Mouse (Mus musculus): Measurements from ENCODE around the gene Parp9. TPM values are rescaled to one million over a fixed set of nuclear protein-coding genes. Genes with fewer than 3 reads are reported as not detected.

Parp9 gene
- polyA plus RNA-seq, 1 experiment from 2014 or later, result 4.2 TPM

DNA sequence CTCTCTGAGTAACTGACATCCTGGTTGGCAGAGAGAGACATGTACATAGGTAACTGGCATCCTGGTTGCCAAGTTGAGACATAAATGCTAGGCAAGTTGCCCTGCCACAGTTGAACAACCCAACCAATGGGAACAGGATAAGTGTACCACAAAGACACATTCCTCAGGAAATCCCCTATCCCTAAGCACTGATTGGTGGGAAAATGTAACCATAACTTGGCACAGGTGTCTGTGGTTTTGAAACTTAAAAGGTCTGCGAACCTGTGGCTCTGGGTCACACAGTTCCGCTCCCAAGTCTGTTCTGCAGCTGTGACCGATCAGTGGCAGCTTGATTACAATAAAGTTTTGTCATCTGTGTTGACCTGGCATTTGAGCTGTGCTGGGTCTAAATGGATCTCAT lies 32.9 kb upstream of the Parp9 start:
- H3K36me3 ChIP-seq (ENCODE audit: control insufficient read depth, insufficient read depth, low read length), result no peaks in the 10 kb centered on the region
- H3K9me3 ChIP-seq (ENCODE audit: control insufficient read depth, low read length), result no peaks in the 10 kb centered on the region
- H3K4me2 ChIP-seq (ENCODE audit: low read depth, low read length, severe bottlenecking), result no peak overlapping the region
- no peak overlapping the region for H3K27ac ChIP-seq (ENCODE audit: low read depth, low read length)
- no peaks in the 10 kb centered on the region for H3K27me3 ChIP-seq (ENCODE audit: control insufficient read depth, insufficient read depth, low read length)
- no peak for DNase-seq (ENCODE audit: low spot score)
- no peak overlapping the region for H3K4me3 ChIP-seq (ENCODE audit: low read depth, low read length)
- H3K4me1 ChIP-seq (replicated peaks; ENCODE audit: control insufficient read depth, insufficient read depth, low read length), result no peaks in the 10 kb centered on the region
- no peak overlapping the region for H3K9ac ChIP-seq (ENCODE audit: low read length)
- WGBS, result 91% methylated on average over 3 of the region's 3 CpGs
- ATAC-seq (replicated peaks; ENCODE audit: low FRiP score), result no peak

DNA sequence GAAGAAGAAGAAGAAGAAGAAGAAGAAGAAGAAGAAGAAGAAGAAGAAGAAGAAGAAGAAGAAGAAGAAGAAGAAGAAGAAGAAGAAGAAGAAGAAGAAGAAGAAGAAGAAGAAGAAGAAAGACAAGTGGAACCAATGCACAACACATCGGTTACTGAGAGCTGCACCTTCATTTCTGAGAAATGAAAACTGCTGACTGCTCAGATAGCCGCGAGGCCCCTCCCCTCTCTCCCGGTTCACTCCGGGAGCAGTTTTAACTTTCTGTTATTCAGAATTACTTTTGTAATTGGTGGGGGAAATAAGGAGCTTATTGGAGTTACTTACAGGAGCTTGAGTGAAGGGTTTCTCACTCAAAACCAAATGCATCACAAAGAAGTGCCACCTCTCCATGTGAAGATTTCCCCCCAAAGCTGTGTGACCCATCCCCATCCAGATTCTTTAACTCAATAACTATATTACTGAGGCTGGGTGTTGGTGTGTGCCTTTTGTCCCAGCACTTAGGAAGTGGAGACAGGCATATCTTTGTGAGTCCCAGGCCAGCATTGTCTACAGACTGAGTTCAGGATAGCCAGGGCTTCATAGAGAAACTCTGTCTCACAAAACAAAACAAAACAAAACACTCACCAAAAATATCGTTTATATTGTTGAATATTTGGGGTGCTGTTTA lies 32.3 kb upstream of the Parp9 start:
- Histone ChIP-seq H3K27me3 (ENCODE audit: control insufficient read depth, insufficient read depth, low read length) (no peaks in the 10 kb centered on the region), H3K4me1 (replicated peaks; ENCODE audit: control insufficient read depth, insufficient read depth, low read length) (no peaks in the 10 kb centered on the region), H3K9me3 (ENCODE audit: control insufficient read depth, low read length) (no peaks in the 10 kb centered on the region), H3K4me3 (ENCODE audit: low read depth, low read length) (no peak overlapping the region), H3K4me2 (ENCODE audit: low read depth, low read length, severe bottlenecking) (no peak overlapping the region), H3K9ac (ENCODE audit: low read length) (no peak overlapping the region), H3K27ac (ENCODE audit: low read depth, low read length) (no peak overlapping the region), H3K36me3 (ENCODE audit: control insufficient read depth, insufficient read depth, low read length) (no peaks in the 10 kb centered on the region)
- 90% methylated on average over 6 of the region's 6 CpGs for WGBS
- DNase-seq (ENCODE audit: low spot score) (no peak), ATAC-seq (replicated peaks; ENCODE audit: low FRiP score) (no peak)

DNA sequence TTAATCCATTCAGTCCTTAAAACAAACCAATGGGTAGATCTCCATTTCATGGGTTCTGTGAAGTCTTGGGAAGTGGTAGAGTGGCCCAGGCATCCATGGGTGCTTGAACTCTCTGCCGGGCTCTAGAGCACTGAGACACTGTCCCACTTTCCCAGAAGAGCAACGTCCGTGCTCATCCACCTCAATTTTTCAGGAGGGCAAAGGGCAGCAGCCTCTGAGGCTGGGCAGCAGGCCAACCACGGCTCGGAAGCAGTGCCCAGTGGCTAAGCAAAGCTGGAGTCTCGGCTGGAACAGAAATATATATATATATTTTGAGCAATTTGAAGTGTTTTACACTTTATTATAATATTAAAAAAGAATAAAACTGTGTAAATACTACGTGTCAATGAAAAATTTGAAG lies 31.4 kb upstream of the Parp9 start:
- H3K9ac ChIP-seq (ENCODE audit: low read length), result no peak overlapping the region
- no peaks in the 10 kb centered on the region for H3K9me3 ChIP-seq (ENCODE audit: control insufficient read depth, low read length)
- WGBS, result 82% methylated on average over 7 of the region's 7 CpGs

DNA sequence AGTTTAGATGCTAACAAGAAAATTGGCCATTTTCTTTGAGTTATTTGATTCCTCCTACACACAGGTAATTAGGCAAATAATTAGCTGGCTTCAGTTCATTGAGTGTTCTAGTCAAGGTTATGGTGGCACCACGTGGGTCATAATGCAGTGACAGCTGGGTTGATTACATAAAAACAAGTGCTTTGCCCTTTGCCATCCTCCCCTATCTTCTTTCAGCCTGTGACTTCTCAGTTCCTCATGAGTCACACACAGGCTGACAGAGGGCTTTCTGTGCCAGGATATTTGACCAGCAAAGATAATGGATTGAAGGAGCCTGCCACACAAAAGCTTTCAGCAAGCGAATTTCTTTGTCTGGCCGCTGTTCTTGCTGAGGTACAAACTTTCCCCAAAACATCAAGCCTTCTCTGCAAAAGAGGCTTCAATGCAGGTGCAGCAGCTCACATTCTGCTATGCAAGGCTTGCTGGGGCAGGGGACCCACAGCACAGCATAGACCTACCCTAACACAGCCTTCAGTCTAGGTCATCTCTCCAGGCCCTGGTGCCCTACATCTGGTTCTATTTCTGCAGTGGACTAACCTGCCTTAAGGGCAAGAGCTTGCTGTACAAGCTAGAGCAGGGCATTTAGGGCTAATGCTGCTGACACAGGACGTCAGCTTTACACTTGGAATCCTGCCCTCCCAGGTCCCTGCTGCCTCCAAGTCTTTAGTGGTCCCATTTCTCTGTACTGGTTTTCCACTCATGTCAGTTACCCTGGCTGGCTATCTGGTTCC lies 30.7 kb upstream of the Parp9 start:
- WGBS, result 51% methylated on average over 4 of the region's 4 CpGs
- H3K4me3 ChIP-seq (ENCODE audit: low read depth, low read length), result no peak overlapping the region
- no peak overlapping the region for H3K27ac ChIP-seq (ENCODE audit: low read depth, low read length)
- H3K4me2 ChIP-seq (ENCODE audit: low read depth, low read length, severe bottlenecking), result no peak overlapping the region
- ATAC-seq (replicated peaks; ENCODE audit: low FRiP score), result no peak
- no peaks in the 10 kb centered on the region for H3K36me3 ChIP-seq (ENCODE audit: control insufficient read depth, insufficient read depth, low read length)
- no peaks in the 10 kb centered on the region for H3K4me1 ChIP-seq (replicated peaks; ENCODE audit: control insufficient read depth, insufficient read depth, low read length)
- H3K9me3 ChIP-seq (ENCODE audit: control insufficient read depth, low read length), result no peaks in the 10 kb centered on the region
- no peak for DNase-seq (ENCODE audit: low spot score)
- H3K27me3 ChIP-seq (ENCODE audit: control insufficient read depth, insufficient read depth, low read length), result no peaks in the 10 kb centered on the region
- H3K9ac ChIP-seq (ENCODE audit: low read length), result no peak overlapping the region

More for the DNA sequence above, 31.4 kb upstream of the Parp9 start:
- Histone ChIP-seq H3K27me3 (ENCODE audit: control insufficient read depth, insufficient read depth, low read length) (no peaks in the 10 kb centered on the region), H3K4me1 (replicated peaks; ENCODE audit: control insufficient read depth, insufficient read depth, low read length) (no peaks in the 10 kb centered on the region), H3K36me3 (ENCODE audit: control insufficient read depth, insufficient read depth, low read length) (no peaks in the 10 kb centered on the region), H3K27ac (ENCODE audit: low read depth, low read length) (no peak overlapping the region), H3K4me3 (ENCODE audit: low read depth, low read length) (no peak overlapping the region), H3K4me2 (ENCODE audit: low read depth, low read length, severe bottlenecking) (no peak overlapping the region)
- no peak for DNase-seq (ENCODE audit: low spot score)
- no peak for ATAC-seq (replicated peaks; ENCODE audit: low FRiP score)

DNA sequence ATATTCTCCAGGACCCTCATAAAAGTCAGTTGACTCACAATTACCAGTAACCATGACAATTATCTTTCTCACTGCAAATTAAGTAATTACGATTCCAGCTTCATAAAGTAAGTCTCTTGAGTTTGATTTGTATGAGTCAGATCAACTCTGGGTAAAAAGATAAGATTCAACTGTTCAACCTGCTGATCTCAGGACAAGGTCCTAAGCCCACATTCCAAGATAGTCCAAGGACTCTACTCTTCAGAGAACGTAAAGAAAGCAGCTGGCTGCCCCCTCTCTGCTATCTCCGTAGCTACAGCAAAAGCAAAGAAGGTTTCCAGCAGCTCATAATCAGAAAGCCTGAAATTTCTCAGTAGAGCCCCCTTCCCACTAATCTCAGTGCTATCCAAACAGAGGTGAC lies 26.8 kb upstream of the Parp9 start:
- Histone ChIP-seq H3K27ac (ENCODE audit: low read depth, low read length) (no peak overlapping the region), H3K36me3 (ENCODE audit: control insufficient read depth, insufficient read depth, low read length) (no peaks in the 10 kb centered on the region), H3K4me2 (ENCODE audit: low read depth, low read length, severe bottlenecking) (no peak overlapping the region), H3K9me3 (ENCODE audit: control insufficient read depth, low read length) (no peaks in the 10 kb centered on the region), H3K4me1 (replicated peaks; ENCODE audit: control insufficient read depth, insufficient read depth, low read length) (no peaks in the 10 kb centered on the region), H3K4me3 (ENCODE audit: low read depth, low read length) (no peak overlapping the region), H3K27me3 (ENCODE audit: control insufficient read depth, insufficient read depth, low read length) (no peaks in the 10 kb centered on the region), H3K9ac (ENCODE audit: low read length) (no peak overlapping the region)
- 77% methylated on average over 3 of the region's 3 CpGs for WGBS
- DNase-seq (ENCODE audit: low spot score) (no peak), ATAC-seq (replicated peaks; ENCODE audit: low FRiP score) (no peak)

DNA sequence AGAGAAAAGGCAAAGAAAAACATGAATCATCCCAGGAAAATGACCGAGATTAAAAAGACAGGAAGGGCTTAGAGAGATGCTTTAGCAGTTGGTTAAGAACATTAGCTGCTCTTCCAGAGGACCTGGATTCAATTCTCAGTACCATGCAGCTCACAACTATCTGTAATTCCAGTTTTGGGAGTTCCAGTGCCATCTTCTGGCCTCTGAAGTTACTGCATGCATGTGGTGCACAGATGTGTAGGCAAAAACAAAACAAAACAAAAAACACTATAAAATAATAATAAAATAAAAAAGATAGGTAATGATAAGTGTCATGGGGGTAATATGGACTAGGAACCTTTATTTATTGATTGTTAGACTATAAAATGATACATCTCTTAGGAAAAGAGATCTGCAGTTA lies 24.7 kb upstream of the Parp9 start:
- no peak for DNase-seq (ENCODE audit: low spot score)
- Histone ChIP-seq H3K4me1 (replicated peaks; ENCODE audit: control insufficient read depth, insufficient read depth, low read length) (no peaks in the 10 kb centered on the region), H3K4me3 (ENCODE audit: low read depth, low read length) (no peak overlapping the region), H3K27ac (ENCODE audit: low read depth, low read length) (no peak overlapping the region), H3K36me3 (ENCODE audit: control insufficient read depth, insufficient read depth, low read length) (no peaks in the 10 kb centered on the region), H3K9me3 (ENCODE audit: control insufficient read depth, low read length) (no peaks in the 10 kb centered on the region), H3K9ac (ENCODE audit: low read length) (no peak overlapping the region), H3K27me3 (ENCODE audit: control insufficient read depth, insufficient read depth, low read length) (no peaks in the 10 kb centered on the region), H3K4me2 (ENCODE audit: low read depth, low read length, severe bottlenecking) (no peak overlapping the region)
- 70% methylated on average over 1 of the region's 1 CpGs for WGBS
- ATAC-seq (replicated peaks; ENCODE audit: low FRiP score), result no peak

DNA sequence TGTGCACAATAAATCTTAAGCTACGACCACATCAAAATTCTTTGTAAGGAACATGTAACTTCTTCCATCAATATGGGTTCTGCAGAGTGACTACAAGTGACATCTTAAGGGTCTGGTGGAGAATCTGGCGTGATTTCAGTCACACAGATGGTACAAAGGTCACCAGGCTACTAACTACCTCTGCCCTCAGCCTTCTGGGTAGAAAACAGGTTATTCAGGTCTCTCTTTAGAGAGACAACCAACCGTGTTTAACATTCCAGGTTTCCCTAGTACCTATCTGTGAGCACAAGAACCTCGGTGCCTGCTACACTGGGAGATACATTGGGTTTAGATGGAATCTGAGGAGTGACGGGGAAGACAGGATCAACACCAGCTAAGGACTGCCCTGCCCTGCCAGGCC lies 24.0 kb upstream of the Parp9 start:
- Histone ChIP-seq H3K36me3 (ENCODE audit: control insufficient read depth, insufficient read depth, low read length) (no peaks in the 10 kb centered on the region), H3K9ac (ENCODE audit: low read length) (no peak overlapping the region), H3K4me2 (ENCODE audit: low read depth, low read length, severe bottlenecking) (no peak overlapping the region), H3K4me3 (ENCODE audit: low read depth, low read length) (no peak overlapping the region), H3K4me1 (replicated peaks; ENCODE audit: control insufficient read depth, insufficient read depth, low read length) (no peaks in the 10 kb centered on the region), H3K27ac (ENCODE audit: low read depth, low read length) (no peak overlapping the region), H3K27me3 (ENCODE audit: control insufficient read depth, insufficient read depth, low read length) (no peaks in the 10 kb centered on the region), H3K9me3 (ENCODE audit: control insufficient read depth, low read length) (no peaks in the 10 kb centered on the region)
- WGBS, result 73% methylated on average over 5 of the region's 5 CpGs
- ATAC-seq (replicated peaks; ENCODE audit: low FRiP score), result no peak
- no peak for DNase-seq (ENCODE audit: low spot score)

DNA sequence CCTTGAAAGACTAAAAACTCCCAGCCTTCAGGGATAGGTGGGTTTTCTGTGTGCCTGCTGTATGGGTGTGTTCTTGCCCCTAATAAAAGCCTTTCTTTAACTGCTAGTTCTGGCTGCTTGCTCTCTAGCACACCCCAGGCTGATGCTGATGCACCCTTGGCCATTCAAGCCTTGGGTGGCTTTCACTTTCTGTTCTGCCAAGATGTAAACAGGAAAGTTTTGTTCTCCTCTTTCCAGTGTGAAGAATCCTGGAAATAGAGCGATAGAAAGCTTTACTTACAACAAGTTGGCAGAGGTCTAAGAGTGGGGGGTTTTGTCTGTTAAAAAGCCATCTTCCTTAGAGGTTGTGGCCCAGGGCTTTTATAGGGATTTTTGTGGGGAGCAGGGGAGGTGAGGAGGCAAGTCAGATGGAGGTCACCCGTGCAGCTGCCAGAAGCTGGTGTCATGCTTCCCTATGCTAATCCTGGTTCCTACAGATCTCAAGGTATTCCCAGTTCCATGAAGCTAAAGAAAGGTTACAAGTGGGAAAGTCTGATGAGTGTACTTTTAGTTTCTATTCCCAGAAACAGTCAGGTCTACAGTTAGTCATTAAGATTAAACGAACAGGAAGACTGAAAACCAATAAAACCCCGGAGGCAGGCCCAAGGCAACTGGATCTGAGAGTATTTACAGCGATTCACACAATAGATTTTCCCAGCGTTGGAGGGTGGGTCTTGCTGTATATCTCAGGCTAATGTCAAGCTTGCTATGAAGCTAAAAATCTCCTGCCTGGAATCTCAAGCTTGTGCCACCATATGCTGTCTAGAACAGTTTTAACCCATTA lies 19.3 kb upstream of the Parp9 start:
- WGBS, result 87% methylated on average over 6 of the region's 6 CpGs

More for the DNA sequence above, 19.3 kb upstream of the Parp9 start:
- no peaks in the 10 kb centered on the region for H3K9me3 ChIP-seq (ENCODE audit: control insufficient read depth, low read length)
- no peak overlapping the region for H3K4me2 ChIP-seq (ENCODE audit: low read depth, low read length, severe bottlenecking)
- no peaks in the 10 kb centered on the region for H3K4me1 ChIP-seq (replicated peaks; ENCODE audit: control insufficient read depth, insufficient read depth, low read length)
- no peak for DNase-seq (ENCODE audit: low spot score)
- ATAC-seq (replicated peaks; ENCODE audit: low FRiP score), result no peak
- H3K27ac ChIP-seq (ENCODE audit: low read depth, low read length), result no peak overlapping the region
- H3K27me3 ChIP-seq (ENCODE audit: control insufficient read depth, insufficient read depth, low read length), result no peaks in the 10 kb centered on the region
- no peaks in the 10 kb centered on the region for H3K36me3 ChIP-seq (ENCODE audit: control insufficient read depth, insufficient read depth, low read length)
- H3K9ac ChIP-seq (ENCODE audit: low read length), result no peak overlapping the region
- H3K4me3 ChIP-seq (ENCODE audit: low read depth, low read length), result no peak overlapping the region
